Mouse (Mus musculus) kidney, adult 2 months (tissue): ENCODE measurements around the gene P3h4. TPM values are rescaled to one million over a fixed set of nuclear protein-coding genes. Genes with fewer than 3 reads are reported as not detected.
A peak's percentile ranks its signal among the peaks of the same experiment; 100 is the strongest.

Source experiments
- DNase-seq: peaks from one replicate; pipeline ENCODE4 v3.0.0; 2021
- H3K27ac ChIP-seq: fragments of 200-500 bp; 2 replicates; pipeline ENCODE4 v1.5.1; 2012; ENCODE audit warnings: low read depth, low read length, control low read depth, inconsistent platforms; ENCODE audit not compliant: insufficient read depth
- H3K27me3 ChIP-seq: fragments of 200-500 bp; replicated peaks from 2 replicates; pipeline ENCODE4 v1.6.1; 2012; ENCODE audit warnings: mild to moderate bottlenecking, moderate library complexity, low read length, inconsistent platforms; ENCODE audit not compliant: control insufficient read depth, insufficient read depth
- H3K36me3 ChIP-seq: fragments of 200-500 bp; 2 replicates; pipeline ENCODE4 v1.6.1; 2012; ENCODE audit warnings: mild to moderate bottlenecking, moderate library complexity, low read length, inconsistent platforms; ENCODE audit not compliant: control insufficient read depth, insufficient read depth
- H3K4me1 ChIP-seq: fragments of 200-500 bp; 2 replicates; pipeline ENCODE4 v1.6.1; 2011; ENCODE audit warnings: low read length; ENCODE audit not compliant: control insufficient read depth, insufficient read depth
- H3K4me3 ChIP-seq: fragments of 200-500 bp; 2 replicates; pipeline ENCODE4 v1.5.1; 2011; ENCODE audit warnings: mild to moderate bottlenecking, low read depth, low read length, control low read depth; ENCODE audit not compliant: insufficient read depth
- CTCF ChIP-seq: fragments of 200-500 bp; conservative IDR thresholded peaks from 2 replicates; pipeline ENCODE4 v1.5.1; 2011; ENCODE audit warnings: low read depth, mild to moderate bottlenecking, control low read depth, low read length, moderate library complexity, mixed read lengths; ENCODE audit not compliant: insufficient read depth, insufficient read length
- POLR2A ChIP-seq: fragments of 200-500 bp; IDR thresholded peaks from one replicate; pipeline ENCODE4 v1.6.1; 2011; ENCODE audit warnings: low read depth, low read length, control low read depth
- WGBS: fragments of 180-500 bp; shearing (Covaris S2); methylation state at CpG from one replicate; pipeline ENCODE4 v1.1.7; 2018; 5-methylcytosine and 5-hydroxymethylcytosine counted together
- polyA plus RNA-seq: library from polyadenylated mRNA; depleted of rRNA; stranded (reverse); fragments of >200 nt; gene quantifications from 2 replicates; pipeline ENCODE4 v1.2.3, GENCODE M21; 2012

P3h4 gene
- polyA plus RNA-seq, 1 experiment = 11.9 TPM

DNA sequence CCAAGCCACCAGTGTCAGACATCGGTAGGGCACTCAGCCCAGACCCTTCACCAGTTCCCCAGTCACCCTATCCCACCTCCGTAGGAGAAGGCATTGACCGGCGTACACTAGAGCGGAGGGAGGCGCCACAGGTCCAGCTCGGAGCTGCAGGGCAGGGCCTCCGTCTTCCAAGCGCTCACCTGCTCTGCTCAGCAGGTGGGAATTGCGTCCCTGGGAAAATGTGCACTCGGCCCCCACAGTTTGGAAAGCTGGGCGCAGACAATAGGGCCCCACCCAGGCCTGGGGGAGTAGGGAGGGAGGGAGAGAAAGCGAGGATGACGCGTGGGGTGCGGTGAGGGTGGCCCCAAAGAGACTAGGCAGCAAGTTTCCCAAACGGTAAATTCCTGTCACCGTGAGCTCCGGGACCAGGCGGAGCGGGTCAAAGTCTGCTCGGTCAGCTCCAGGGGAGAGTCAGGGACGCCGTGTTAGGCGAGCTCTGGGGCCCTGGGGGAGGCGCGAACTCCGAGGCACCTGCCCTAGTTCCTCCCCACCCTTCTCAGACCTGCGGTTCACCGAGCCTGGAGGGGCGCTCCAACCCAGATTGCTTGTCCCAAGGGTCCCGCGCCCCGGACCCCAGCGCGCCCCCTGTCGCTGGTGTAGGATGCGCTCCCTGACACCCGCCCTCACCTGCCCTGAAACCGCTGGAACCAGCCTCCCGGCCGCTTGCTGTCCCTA lies 17.6 kb downstream of the P3h4 start:
- peak overlapping the region; percentile 95 for H3K27ac ChIP-seq
- WGBS = 1% methylated on average over 42 of the region's 42 CpGs
- peak overlapping the region; percentile 86 for H3K4me3 ChIP-seq
- TF ChIP-seq POLR2A (no peak), CTCF (no peak)
- peak; percentile 83 for DNase-seq
- H3K27me3 ChIP-seq = no peaks in the 10 kb centered on the region
- peaks cover 35% of the 10 kb centered on the region for H3K4me1 ChIP-seq
- H3K36me3 ChIP-seq = no peaks in the 10 kb centered on the region

DNA sequence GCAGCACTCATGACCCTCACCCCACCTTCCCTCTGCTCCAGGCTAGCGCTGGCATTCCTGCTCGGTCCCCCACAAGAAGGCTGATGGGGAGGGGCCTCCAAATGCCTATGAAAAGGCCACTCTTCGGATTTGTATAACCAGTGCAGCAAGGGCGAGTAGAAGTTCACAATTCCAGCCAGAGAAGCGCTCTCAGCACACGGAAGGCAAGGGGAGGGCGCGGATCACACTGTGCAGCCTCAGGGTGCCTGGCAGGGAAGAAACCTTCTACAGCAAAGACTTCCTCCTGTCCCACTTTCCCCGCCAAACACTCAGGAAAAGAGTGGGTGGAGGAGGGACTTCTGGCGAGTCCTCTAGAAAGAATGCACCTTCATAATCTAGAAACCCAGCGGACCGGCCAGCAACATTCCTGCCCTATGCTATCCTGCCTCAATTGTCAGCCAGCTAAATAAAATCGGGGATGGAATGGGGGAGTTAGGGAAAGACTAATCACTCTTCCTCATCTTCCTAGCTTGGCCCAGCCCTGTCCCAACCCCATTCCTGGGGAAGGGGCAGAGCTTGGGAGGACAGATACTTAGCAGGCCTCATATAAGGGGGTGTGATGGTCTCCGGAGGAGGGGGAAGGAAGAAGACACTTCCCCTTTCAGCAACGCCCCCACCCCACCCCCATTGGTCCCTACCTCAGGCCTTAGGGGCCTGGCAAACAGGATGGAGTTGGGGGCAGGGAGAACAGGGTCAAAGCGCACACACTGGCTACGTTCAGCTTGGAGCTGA lies 18.6 kb downstream of the P3h4 start:
- Histone ChIP-seq H3K4me3 (peak overlapping the region; percentile 86), H3K27ac (peak overlapping the region; percentile 95), H3K4me1 (peaks cover 39% of the 10 kb centered on the region), H3K27me3 (no peaks in the 10 kb centered on the region), H3K36me3 (no peaks in the 10 kb centered on the region)
- peak; percentile 72 for DNase-seq
- 7% methylated on average over 17 of the region's 17 CpGs for WGBS
- TF ChIP-seq POLR2A = no peak
- no peak for TF ChIP-seq CTCF

DNA sequence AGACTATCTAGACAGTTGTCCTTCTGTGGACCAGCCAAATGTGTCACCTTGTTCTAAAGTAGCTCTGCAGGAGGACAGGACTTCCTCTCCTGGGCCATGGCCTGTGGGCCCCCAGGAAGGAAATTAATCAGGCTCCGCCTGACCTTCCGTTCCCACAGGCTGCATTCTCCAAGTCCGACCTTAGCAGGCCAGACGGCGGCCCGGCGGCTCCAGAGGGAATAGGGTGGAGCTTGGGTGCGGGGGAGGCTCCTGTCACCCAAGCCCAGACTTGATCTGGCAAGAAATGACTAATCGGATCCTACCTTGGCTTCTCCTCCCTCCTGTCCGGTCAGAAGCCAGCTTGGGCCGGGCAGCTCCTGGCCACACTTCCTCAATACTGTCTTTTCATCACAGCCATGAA lies 19.4 kb downstream of the P3h4 start:
- Histone ChIP-seq H3K36me3 (no peaks in the 10 kb centered on the region), H3K4me3 (peak overlapping the region; percentile 86), H3K4me1 (peaks cover 47% of the 10 kb centered on the region), H3K27me3 (no peaks in the 10 kb centered on the region), H3K27ac (peak overlapping the region; percentile 95)
- DNase-seq = peak; percentile 98
- no peak for TF ChIP-seq POLR2A
- TF ChIP-seq CTCF = no peak
- WGBS = under 1% methylated on average over 11 of the region's 11 CpGs

DNA sequence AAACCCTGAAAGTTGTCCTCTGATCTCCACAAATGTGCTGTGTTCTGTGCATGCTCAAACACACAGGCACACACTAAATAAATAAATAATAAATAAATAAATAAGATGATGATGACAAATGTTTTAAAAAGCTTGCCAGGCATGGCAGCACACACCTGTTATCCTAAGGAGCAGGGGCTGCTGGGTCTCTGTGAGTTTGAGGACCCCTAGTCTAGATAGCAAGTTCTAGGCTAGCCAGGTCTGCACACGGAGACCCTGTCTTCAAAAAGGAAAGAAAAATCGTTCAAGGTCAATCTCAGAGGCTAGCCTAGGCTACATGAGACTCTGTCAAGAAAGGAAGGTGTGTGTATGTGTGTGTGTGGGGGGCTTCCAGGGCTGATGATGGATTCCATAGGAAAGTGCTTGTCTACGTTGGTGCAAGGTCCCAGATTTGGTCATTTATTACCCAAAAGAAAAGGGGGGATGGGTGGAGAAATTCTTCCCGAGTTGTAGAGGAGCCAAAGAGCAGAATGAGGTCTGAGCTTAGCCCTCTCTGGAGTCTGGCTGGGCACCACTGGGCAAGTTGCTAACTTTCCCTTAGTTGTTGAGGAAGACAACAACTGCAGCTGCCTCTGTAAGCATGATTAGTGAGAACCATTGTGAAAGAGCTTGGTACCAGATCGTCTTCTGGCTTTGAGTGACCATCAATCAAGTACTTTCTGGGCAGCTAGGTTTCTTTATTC lies 20.1 kb downstream of the P3h4 start:
- H3K36me3 ChIP-seq = no peaks in the 10 kb centered on the region
- peak overlapping the region; percentile 95 for H3K27ac ChIP-seq
- peak overlapping the region; percentile 86 for H3K4me3 ChIP-seq
- DNase-seq = peak; percentile 73
- no peaks in the 10 kb centered on the region for H3K27me3 ChIP-seq
- WGBS = 25% methylated on average over 5 of the region's 5 CpGs
- H3K4me1 ChIP-seq = peaks cover 51% of the 10 kb centered on the region
- TF ChIP-seq POLR2A (no peak), CTCF (no peak)

DNA sequence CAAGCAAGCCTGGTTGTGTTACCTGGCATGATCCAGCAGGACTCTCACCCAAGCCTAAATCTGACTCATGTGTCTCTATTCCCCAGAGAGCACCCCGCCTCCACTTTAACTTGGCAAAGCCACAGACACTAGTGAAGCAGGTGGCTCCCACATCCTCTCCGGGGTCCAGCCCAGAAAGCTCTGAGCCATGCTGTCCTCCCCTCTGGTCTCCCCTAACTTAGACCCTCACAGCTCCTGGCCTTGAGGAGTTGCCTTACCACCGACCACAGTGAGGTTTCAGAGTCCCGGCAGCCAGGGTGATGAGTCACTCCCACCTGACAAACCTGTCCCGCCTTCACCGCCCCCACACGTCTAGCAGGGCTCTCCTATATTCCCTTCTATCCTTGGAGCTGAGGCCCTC lies 20.9 kb downstream of the P3h4 start:
- TF ChIP-seq CTCF (no peak), POLR2A (no peak)
- no peak overlapping the region for H3K4me3 ChIP-seq
- H3K27me3 ChIP-seq = no peaks in the 10 kb centered on the region

DNA sequence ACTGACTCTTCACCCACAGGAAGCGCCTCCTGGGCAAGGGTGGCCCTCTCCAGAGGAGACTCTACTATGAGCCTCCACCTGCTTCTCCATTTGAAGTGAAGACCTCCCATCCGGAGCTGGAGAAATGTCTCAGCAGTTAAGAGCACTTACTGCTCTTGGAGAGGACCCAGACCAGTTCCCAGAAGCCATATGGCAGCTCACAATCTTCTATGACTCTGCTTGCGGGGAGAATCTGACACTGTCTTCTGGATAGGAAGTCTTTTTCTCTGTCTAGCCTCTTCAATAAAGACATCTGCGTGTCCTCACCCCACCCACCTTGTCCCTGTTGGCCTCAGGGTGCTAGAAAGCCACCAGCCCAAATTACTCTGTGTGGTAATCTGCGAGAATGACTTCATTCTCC lies 21.7 kb downstream of the P3h4 start:
- H3K27ac ChIP-seq = peak overlapping the region; percentile 33; the same call in 1 of the 2 replicates
- DNase-seq = no peak
- no peak overlapping the region for H3K4me3 ChIP-seq
- no peaks in the 10 kb centered on the region for H3K36me3 ChIP-seq
- no peaks in the 10 kb centered on the region for H3K27me3 ChIP-seq
- peaks cover 59% of the 10 kb centered on the region for H3K4me1 ChIP-seq
- WGBS = 63% methylated on average over 5 of the region's 5 CpGs
- TF ChIP-seq CTCF = no peak
- no peak for TF ChIP-seq POLR2A

More for the DNA sequence above, 20.9 kb downstream of the P3h4 start:
- WGBS = 43% methylated on average over 7 of the region's 7 CpGs
- H3K27ac ChIP-seq = 0 out of 2 replicates have a peak overlapping the region, but pooled peaks have one; percentile 33
- H3K4me1 ChIP-seq = peaks cover 55% of the 10 kb centered on the region
- H3K36me3 ChIP-seq = no peaks in the 10 kb centered on the region
- DNase-seq = peak; percentile 46

DNA sequence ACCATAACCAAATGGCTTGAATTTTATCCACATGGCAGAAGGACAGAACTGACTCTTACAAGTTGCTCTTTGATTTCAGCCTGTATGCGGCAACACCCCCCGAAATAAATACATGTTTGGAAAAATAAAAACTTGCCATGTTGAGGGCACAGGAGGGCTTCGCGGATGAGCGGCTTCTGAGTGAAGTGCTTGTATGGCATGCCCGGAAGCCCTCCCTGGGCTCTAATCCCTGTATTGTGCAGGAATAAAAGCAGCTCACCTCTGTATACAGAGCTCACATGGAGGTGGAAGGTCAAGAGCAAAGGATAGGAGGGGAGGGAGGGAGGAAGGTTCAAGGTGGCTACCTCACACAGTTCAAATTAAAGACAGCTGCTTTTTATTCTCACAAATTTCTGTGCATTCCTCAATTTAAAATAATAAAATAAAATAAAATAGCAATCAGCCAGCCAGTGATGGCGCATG lies 22.7 kb downstream of the P3h4 start:
- Histone ChIP-seq H3K27me3 (no peaks in the 10 kb centered on the region), H3K27ac (peak overlapping the region; percentile 21; the same call in 1 of the 2 replicates), H3K36me3 (no peaks in the 10 kb centered on the region), H3K4me3 (no peak overlapping the region), H3K4me1 (peaks cover 68% of the 10 kb centered on the region)
- no peak for DNase-seq
- TF ChIP-seq POLR2A (no peak), CTCF (no peak)
- WGBS = 65% methylated on average over 7 of the region's 7 CpGs
